Mouse (Mus musculus): Measurements from ENCODE around the gene Ero1lb.
"Not testable (repeated sequence)": the region's sequence is repeated elsewhere in the genome, so short reads cannot be mapped to it uniquely, and the experiment has no call there.

DNA sequence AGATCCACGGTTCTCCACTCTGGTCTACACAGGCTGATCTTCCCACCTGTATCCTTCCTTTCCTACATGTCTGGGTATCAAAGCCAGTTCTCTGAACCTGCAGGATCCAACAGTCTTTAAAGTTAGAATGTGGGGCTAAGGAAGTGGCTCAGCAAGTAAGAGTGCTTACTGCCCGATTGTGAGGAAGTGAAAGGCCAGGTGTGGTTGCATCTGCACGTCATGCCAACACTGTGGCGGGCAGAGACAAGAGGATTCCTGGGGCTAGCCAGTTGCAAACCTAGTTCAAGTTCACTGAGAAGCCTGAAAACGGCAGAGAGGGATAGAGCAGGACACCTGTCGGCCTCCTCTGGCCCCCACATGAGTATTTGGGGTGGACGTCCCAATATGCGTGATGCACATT, 62.1 kb downstream of the Ero1lb start:
- TF ChIP-seq CTCF (IDR thresholded peaks at IDR 0.05); POLR2A (IDR thresholded peaks at IDR 0.05; ENCODE audit: insufficient read depth, low read depth, low read length): not testable (repeated sequence)

Measured in heart, adult 2 months (tissue).